Mouse (Mus musculus) heart, embryonic 10.5 days (tissue): Measurements from ENCODE around the gene Rsad1. TPM values are rescaled to one million over a fixed set of nuclear protein-coding genes. Genes with fewer than 3 reads are reported as not detected.

Source experiments
- DNase-seq: peaks from one replicate; pipeline ENCODE4 v3.0.0-alpha.2; 2017; ENCODE audit warnings: low spot score
- H3K27ac ChIP-seq: fragments of 300-500 bp; sonication (generic); 2 replicates; pipeline ENCODE4 v1.5.1; 2016; ENCODE audit warnings: mild to moderate bottlenecking
- H3K27me3 ChIP-seq: fragments of 300-500 bp; sonication (generic); 2 replicates; pipeline ENCODE4 v1.6.1; 2016; ENCODE audit warnings: mild to moderate bottlenecking; ENCODE audit not compliant: poor library complexity, insufficient read depth, severe bottlenecking
- H3K36me3 ChIP-seq: fragments of 300-500 bp; sonication (generic); 2 replicates; pipeline ENCODE4 v1.6.1; 2016; ENCODE audit warnings: mild to moderate bottlenecking, moderate library complexity
- H3K4me1 ChIP-seq: fragments of 300-500 bp; sonication (generic); 2 replicates; pipeline ENCODE4 v1.6.1; 2016; ENCODE audit warnings: mild to moderate bottlenecking
- H3K4me3 ChIP-seq: fragments of 300-500 bp; sonication (generic); 2 replicates; pipeline ENCODE4 v1.5.1; 2016; ENCODE audit warnings: mild to moderate bottlenecking, moderate library complexity
- H3K9me3 ChIP-seq: fragments of 300-500 bp; sonication (generic); 2 replicates; pipeline ENCODE4 v1.6.1; 2016; ENCODE audit warnings: mild to moderate bottlenecking, moderate library complexity
- WGBS: fragments of 180-500 bp; shearing (Covaris S2); methylation state at CpG from one replicate; pipeline ENCODE4 v1.1.7; 2016; 5-methylcytosine and 5-hydroxymethylcytosine counted together
- polyA plus RNA-seq: library from polyadenylated mRNA; unstranded; fragments of >200 nt; fragmentation: Nextera tagmentation; extraction: Ambion mirVana; gene quantifications from 2 replicates; pipeline ENCODE4 v1.2.1, GENCODE M21; 2016

Gene Rsad1
- polyA plus RNA-seq, 1 experiment from 2014 or later, result 3.2 TPM

GRCm38 (mm10) chr11:94567326-94567725 lies 18.3 kb upstream of the Rsad1 start:
- Histone ChIP-seq H3K27ac (no peak overlapping the region), H3K4me1 (peaks cover 28% of the 10 kb centered on the region), H3K9me3 (no peaks in the 10 kb centered on the region), H3K27me3 (peaks cover 57% of the 10 kb centered on the region), H3K4me3 (no peak overlapping the region), H3K36me3 (peaks cover 17% of the 10 kb centered on the region; the same call in 1 of the 2 replicates)
- whole genome bisulfite sequencing, result 83% methylated on average over 7 of the region's 7 CpGs
- no peak for DNase-seq

GRCm38 (mm10) chr11:94566534-94566933 lies 17.5 kb upstream of the Rsad1 start:
- DNase-seq, result no peak
- Histone ChIP-seq H3K36me3 (peaks cover 17% of the 10 kb centered on the region; the same call in 1 of the 2 replicates), H3K27ac (no peak overlapping the region), H3K9me3 (no peaks in the 10 kb centered on the region), H3K4me1 (peaks cover 28% of the 10 kb centered on the region), H3K27me3 (peaks cover 57% of the 10 kb centered on the region), H3K4me3 (no peak overlapping the region)
- WGBS, result 56% methylated on average over 6 of the region's 6 CpGs

- H3K27ac ChIP-seq, result peak overlapping the region; percentile 77; the same call in 1 of the 2 replicates
Measured at GRCm38 (mm10) chr11:94565151-94565479, 16.1 kb upstream of the Rsad1 start.

GRCm38 (mm10) chr11:94564437-94565150 lies 15.5 kb upstream of the Rsad1 start, which contains the start of gene Chad:
Gene Chad, plus strand, starts transcription at chr11:94565047.
- Histone ChIP-seq H3K36me3 (peaks cover 11% of the 10 kb centered on the region; the same call in 1 of the 2 replicates), H3K4me3 (peak within 1 kb of the TSS; percentile 53), H3K4me1 (peaks cover 28% of the 10 kb centered on the region), H3K9me3 (no peaks in the 10 kb centered on the region), H3K27me3 (peaks cover 57% of the 10 kb centered on the region), H3K27ac (peak within 1 kb of the TSS; percentile 77)
- 2% methylated on average over 35 of the region's 35 CpGs for WGBS
- DNase-seq, result no peak

More at GRCm38 (mm10) chr11:94565151-94565479, 16.1 kb upstream of the Rsad1 start:
- 12% methylated on average over 16 of the region's 16 CpGs for WGBS
- Histone ChIP-seq H3K4me3 (peak overlapping the region; percentile 53), H3K36me3 (peaks cover 14% of the 10 kb centered on the region; the same call in 1 of the 2 replicates), H3K9me3 (no peaks in the 10 kb centered on the region), H3K27me3 (peaks cover 57% of the 10 kb centered on the region), H3K4me1 (peaks cover 28% of the 10 kb centered on the region)
- DNase-seq, result no peak

- no peak for DNase-seq
- peaks cover 57% of the 10 kb centered on the region for H3K27me3 ChIP-seq
- H3K9me3 ChIP-seq, result no peaks in the 10 kb centered on the region
- H3K4me3 ChIP-seq, result peak overlapping the region; percentile 53
- peaks cover 3% of the 10 kb centered on the region; the same call in 1 of the 2 replicates for H3K36me3 ChIP-seq
- peak overlapping the region; percentile 77 for H3K27ac ChIP-seq
- H3K4me1 ChIP-seq, result peaks cover 28% of the 10 kb centered on the region
- WGBS, result 59% methylated on average over 5 of the region's 5 CpGs
Measured at GRCm38 (mm10) chr11:94563821-94564220, 14.8 kb upstream of the Rsad1 start.

GRCm38 (mm10) chr11:94563383-94563782 lies 14.3 kb upstream of the Rsad1 start:
- WGBS, result 91% methylated on average over 5 of the region's 5 CpGs
- H3K9me3 ChIP-seq, result no peaks in the 10 kb centered on the region
- no peak for DNase-seq
- H3K4me1 ChIP-seq, result peaks cover 28% of the 10 kb centered on the region
- H3K36me3 ChIP-seq, result no peaks in the 10 kb centered on the region
- H3K27ac ChIP-seq, result no peak overlapping the region
- no peak overlapping the region for H3K4me3 ChIP-seq
- peaks cover 57% of the 10 kb centered on the region for H3K27me3 ChIP-seq

- peaks cover 6% of the 10 kb centered on the region; the same call in 1 of the 2 replicates for H3K27me3 ChIP-seq
- WGBS, result 49% methylated on average over 3 of the region's 3 CpGs
- peaks cover 9% of the 10 kb centered on the region; the same call in 1 of the 2 replicates for H3K4me1 ChIP-seq
- peaks cover 8% of the 10 kb centered on the region; the same call in 1 of the 2 replicates for H3K36me3 ChIP-seq
- H3K4me3 ChIP-seq, result no peak overlapping the region
- H3K27ac ChIP-seq, result no peak overlapping the region
- H3K9me3 ChIP-seq, result no peaks in the 10 kb centered on the region
- no peak for DNase-seq
Measured at GRCm38 (mm10) chr11:94558226-94558625, 9.2 kb upstream of the Rsad1 start.

GRCm38 (mm10) chr11:94550442-94550744 lies 1.3 kb upstream of the Rsad1 start:
- no peaks in the 10 kb centered on the region for H3K27me3 ChIP-seq
- H3K9me3 ChIP-seq, result 0 out of 2 replicates have a peak, but pooled peaks cover 3% of the 10 kb centered on the region
- H3K36me3 ChIP-seq, result peaks cover 3% of the 10 kb centered on the region; the same call in 1 of the 2 replicates
- 84% methylated on average over 5 of the region's 5 CpGs for WGBS
- H3K4me3 ChIP-seq, result no peak overlapping the region
- no peak overlapping the region for H3K27ac ChIP-seq
- peaks cover 15% of the 10 kb centered on the region for H3K4me1 ChIP-seq
- DNase-seq, result no peak

- WGBS, result 80% methylated on average over 10 of the region's 10 CpGs
- Histone ChIP-seq H3K9me3 (0 out of 2 replicates have a peak, but pooled peaks cover 3% of the 10 kb centered on the region), H3K27me3 (no peaks in the 10 kb centered on the region), H3K4me3 (peak overlapping the region; percentile 76; the same call in 1 of the 2 replicates), H3K36me3 (no peaks in the 10 kb centered on the region), H3K27ac (peak overlapping the region; percentile 93), H3K4me1 (peaks cover 16% of the 10 kb centered on the region)
- no peak for DNase-seq
Measured at GRCm38 (mm10) chr11:94549691-94550441, 811 bp upstream of the Rsad1 start.

- H3K27me3 ChIP-seq, result no peaks in the 10 kb centered on the region
- 13% methylated on average over 24 of the region's 24 CpGs for WGBS
- H3K27ac ChIP-seq, result peak overlapping the region; percentile 93
- DNase-seq, result no peak
- H3K4me1 ChIP-seq, result peaks cover 24% of the 10 kb centered on the region
- H3K36me3 ChIP-seq, result no peaks in the 10 kb centered on the region
- 0 out of 2 replicates have a peak, but pooled peaks cover 3% of the 10 kb centered on the region for H3K9me3 ChIP-seq
- peak overlapping the region; percentile 76 for H3K4me3 ChIP-seq
Measured at GRCm38 (mm10) chr11:94548041-94548784, 842 bp downstream of the Rsad1 start.

- H3K27ac ChIP-seq, result no peak overlapping the region
- H3K9me3 ChIP-seq, result 0 out of 2 replicates have a peak, but pooled peaks cover 3% of the 10 kb centered on the region
- no peak overlapping the region for H3K4me3 ChIP-seq
- no peaks in the 10 kb centered on the region for H3K27me3 ChIP-seq
- peaks cover 24% of the 10 kb centered on the region for H3K4me1 ChIP-seq
- WGBS, result 93% methylated on average over 6 of the region's 6 CpGs
- DNase-seq, result no peak
- peaks cover 6% of the 10 kb centered on the region; the same call in 1 of the 2 replicates for H3K36me3 ChIP-seq
Measured at GRCm38 (mm10) chr11:94547271-94547670, 1.8 kb downstream of the Rsad1 start.

- Histone ChIP-seq H3K4me1 (peaks cover 24% of the 10 kb centered on the region), H3K27me3 (no peaks in the 10 kb centered on the region), H3K9me3 (no peaks in the 10 kb centered on the region), H3K4me3 (no peak overlapping the region), H3K27ac (no peak overlapping the region), H3K36me3 (peaks cover 8% of the 10 kb centered on the region; the same call in 1 of the 2 replicates)
- 95% methylated on average over 5 of the region's 5 CpGs for WGBS
- DNase-seq, result no peak
Measured at GRCm38 (mm10) chr11:94546381-94546780, 2.7 kb downstream of the Rsad1 start.
